Mouse (Mus musculus): ENCODE data around the gene Btbd7.

Gene Btbd7

DNA sequence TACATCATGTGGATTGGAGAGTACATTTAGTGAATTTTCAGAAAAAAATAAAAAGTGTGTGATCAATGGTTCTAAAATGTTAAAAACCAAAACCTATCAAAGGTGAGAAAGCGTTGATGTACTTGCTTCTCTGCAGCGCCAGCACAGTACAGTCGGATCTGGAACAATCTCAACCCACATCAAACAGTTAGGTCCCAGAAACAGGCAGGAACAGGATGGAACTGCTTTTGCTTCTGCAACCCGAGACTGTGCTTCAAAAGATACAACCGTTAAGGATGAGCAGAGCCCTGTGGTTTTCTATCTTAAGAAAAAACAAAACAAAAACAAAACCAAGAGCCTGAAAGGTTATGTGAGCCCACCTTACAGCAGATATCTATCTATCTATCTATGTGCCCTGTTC lies 95.4 kb downstream of the Btbd7 start:
- DNase-seq (ENCODE audit: low read depth, low spot score): peak; percentile 65

DNA sequence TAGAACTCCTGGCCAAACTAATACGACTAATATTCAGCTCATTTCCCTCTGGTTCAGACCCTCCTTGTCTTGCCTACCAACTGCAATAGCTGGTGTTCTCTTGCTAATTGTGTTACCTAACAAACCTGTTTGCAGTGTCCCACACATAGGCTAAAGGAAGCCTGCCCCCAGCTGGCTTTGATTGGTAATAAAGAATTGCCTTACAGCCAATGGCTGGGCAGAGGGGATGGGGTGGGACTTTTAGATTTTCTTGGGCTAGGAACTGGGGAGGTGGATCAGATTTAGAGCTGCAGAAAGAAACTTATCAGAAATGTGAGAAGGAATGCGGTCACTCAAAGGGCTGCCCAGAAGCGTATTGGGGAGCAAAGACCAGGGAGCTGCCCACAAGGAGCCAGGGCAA lies 98.8 kb downstream of the Btbd7 start:
- peak; percentile 29 for DNase-seq (ENCODE audit: low read depth, low spot score)

DNA sequence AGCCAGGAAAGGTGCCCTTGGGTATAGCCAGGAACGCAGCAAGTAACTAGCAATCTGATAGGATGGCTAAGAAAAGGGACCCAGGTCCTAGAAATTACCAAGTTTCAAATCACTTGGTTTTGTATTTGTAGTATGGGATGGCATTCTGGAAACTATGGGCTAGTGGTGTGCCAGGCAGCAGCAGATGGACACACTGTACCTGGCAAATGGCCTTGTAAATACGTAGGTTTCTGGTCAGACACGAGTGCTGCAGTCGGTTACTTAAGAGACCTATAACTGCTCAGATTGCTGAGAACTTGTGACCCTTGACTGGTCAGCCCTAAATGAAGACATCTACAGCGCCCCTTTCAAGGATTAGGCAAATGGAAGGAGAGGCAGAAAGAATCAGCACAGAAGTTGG lies 100.1 kb downstream of the Btbd7 start:
- DNase-seq (ENCODE audit: low read depth, low spot score): no peak

DNA sequence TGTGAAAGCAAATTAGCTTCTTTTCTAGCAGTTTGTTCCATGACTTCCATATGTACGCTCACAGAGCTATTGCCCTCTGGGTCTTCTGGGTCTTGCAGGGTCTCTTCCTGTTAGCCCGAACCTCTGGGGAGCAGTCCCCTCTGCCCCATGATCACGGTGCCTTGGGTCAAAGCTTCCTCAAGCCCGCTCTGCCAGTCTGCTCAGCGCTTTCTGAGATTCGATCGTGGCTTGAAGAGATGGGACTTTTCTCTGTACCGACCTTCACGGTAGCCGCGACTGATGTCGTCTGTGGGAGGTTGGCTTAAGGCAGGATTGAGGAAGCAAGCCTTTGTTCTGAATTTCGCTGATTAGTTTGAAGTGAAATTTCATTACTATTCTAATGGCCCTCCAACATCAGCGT lies 102.2 kb downstream of the Btbd7 start:
- no peak for DNase-seq (ENCODE audit: low read depth, low spot score)

DNA sequence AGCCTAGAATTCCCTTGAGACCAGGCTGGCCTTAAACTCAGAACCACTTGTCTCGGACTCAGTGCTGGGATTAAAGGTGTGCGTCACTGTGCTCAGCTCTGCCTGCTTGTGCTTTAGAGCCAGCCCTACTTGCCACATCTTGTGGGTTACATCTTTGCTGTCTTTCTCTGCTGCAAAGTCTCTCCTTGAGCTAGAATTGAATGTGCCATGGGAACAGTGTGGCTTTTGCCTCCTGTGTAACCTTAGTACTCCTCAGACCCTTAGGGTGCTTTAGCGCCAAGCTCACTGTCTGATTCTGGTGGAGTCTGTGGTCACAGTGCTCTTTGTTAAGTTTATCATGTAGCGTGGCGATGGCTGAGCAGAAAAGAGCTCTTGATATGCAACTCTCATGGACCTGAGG lies 105.6 kb downstream of the Btbd7 start:
- no peak for DNase-seq (ENCODE audit: low read depth, low spot score)

DNA sequence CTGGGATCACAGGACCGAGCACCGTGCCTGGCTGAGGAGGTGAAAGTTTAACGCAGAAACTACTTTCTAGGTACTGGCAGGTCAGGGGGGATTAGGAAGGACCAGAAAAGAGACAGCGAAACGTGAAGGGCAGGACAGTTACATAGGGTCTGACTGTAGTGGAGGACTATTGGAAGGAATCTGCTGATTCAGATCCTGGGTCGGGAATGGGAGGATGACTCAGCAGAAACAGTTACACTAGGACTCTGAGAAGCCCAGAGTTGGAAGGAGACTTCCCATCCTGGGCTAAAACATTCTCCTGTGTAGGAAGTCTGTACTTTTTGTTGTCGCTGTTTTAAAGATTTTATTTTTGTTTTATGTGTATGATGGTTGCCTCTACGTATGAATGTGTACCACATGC lies 106.7 kb downstream of the Btbd7 start:
- no peak for DNase-seq (ENCODE audit: low read depth, low spot score)

DNA sequence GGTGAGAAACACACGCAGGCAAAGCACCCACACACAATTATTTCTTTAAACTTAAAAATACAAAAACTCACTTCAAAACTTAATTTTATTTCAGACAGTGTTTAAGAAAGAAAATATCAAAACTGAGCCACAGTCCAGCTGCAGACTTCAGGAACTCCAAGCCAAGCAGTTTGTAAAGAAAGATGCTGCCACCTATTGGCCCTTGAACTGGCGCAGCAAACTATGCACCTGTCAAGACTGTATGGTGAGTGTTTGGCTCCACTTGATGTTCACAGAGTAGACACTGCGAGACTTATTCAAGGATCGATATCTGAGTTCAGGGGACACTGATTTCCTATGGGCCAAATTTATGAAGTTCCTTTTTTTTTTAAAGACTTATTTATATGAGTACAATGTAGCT lies 109.3 kb downstream of the Btbd7 start:
- no peak for DNase-seq (ENCODE audit: low read depth, low spot score)

DNA sequence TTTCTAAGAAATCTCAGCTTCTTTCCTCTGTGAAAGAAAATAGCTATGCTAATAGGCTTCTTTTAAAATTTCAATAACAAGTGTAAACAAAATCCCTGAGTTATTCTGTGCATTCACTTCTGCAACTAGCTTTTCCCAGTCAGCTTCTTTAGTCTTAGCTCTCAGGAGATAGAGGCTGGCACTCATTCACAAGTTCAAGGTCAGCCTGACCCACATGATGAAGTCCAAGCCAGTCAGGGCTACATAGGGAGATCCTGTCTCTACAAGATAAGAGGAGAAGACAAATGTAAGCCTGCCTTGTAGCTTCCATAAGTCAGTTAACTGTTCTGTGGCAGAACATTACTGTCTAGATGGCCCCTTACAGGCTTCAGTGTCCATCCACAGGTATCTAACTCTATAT lies 114.6 kb downstream of the Btbd7 start:
- no peak for DNase-seq (ENCODE audit: low read depth, low spot score)

DNA sequence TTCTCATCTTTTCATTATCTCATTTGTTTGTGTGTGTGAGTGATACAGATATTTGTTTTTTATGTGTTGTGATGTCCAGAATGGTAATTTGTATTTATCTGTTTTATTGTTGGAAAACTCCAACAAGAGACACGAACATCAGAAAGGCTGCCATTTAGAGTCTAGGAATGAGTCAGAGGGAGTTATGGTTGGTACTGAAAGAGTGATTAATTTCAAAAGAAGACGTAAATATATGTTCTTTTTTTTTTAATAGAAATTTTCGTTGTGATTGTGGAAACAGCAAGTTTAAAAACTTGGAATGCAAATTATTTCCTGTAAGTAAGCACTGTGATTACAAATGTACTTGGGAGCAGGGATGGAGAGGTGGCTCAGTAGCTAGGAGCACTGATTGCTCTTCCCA lies 116.6 kb downstream of the Btbd7 start:
- no peak for DNase-seq (ENCODE audit: low read depth, low spot score)

DNA sequence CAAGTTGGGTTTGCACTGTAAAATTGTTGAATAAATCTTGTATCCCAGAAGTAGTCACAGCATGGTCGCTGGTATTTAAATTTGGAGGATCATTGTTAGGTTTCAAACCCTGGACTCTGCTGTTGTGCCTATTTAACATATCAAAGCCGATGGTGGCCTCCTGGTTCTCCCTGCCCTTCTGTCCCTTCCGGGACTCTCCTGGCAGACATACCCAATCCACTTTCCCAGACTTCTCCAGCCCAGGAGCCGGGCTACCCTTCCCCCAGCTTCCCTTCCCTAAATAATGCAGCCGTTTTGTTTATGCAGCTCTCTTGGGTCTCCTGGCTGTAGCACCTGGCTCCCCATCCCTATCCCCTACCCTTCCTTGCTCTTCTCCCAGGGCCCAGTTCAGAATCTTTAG lies 119.3 kb downstream of the Btbd7 start:
- no peak for DNase-seq (ENCODE audit: low read depth, low spot score)

DNA sequence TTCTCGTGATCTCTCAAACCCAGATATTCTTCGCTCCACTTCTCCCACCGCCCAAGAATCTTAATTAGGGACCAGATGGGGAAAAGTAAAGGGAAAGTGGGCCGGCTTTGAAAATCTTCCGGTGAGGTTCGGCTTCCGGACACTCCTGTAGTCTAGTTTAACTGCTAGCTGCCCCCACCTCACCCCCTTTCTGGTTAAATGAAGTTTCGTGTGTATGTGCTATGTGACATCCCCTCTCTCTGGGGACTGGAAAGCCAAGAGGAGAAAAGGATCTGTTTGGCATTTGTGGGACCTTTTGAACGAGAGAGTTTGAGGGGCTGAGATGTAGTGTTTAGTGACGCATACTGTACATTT lies 119.9 kb downstream of the Btbd7 start, which contains the start of gene Gm20604:
Gene Gm20604 (minus strand): TSS at position 270 of the 354 bp plus-strand sequence.
- no peak for DNase-seq (ENCODE audit: low read depth, low spot score)

DNA sequence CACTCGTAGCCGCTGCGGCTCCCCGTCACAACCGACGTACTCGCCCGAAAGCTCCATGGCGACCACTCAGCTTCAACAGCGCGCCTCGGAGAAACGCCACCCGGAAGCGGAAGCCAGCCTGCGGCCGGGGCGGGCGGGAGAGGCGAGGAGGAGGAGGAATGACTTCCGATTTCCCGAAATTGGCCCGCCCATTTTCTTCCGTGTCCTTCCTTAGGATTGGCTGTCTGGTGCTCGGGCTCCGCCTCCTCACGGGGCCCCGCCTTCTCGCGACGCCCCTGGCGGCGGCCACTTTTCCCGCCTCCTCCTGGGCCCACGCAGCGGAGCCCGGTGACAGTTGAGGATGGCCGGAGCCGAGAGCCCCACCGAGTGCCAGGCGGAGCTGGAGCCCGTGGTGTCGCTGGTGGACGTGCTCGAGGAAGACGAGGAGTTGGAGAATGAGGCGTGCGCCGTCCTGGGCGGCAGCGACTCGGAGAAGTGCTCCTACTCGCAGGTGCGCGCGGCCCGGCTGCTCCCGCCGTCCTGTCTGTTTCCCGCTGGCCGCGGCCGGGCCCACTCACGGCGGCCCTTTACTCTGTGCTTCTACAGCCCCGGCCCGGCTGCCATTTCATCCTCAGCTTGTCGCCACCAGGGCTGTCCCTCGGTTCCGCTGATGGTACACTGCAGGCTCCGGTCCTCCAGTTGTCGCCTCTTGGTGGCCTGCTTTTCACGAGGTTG lies 120.4 kb downstream of the Btbd7 start, which contains the start of the genes Gm28051, Gon7 and Ubr7:
Gene Gm28051 (minus strand): TSS at position 77 of the 714 bp plus-strand sequence.
Gene Gon7 (minus strand): TSS at position 115 of the 714 bp plus-strand sequence.
Gene Ubr7 (plus strand): TSS at position 279 of the 714 bp plus-strand sequence.
- DNase-seq (ENCODE audit: low read depth, low spot score): peak; percentile 97

DNA sequence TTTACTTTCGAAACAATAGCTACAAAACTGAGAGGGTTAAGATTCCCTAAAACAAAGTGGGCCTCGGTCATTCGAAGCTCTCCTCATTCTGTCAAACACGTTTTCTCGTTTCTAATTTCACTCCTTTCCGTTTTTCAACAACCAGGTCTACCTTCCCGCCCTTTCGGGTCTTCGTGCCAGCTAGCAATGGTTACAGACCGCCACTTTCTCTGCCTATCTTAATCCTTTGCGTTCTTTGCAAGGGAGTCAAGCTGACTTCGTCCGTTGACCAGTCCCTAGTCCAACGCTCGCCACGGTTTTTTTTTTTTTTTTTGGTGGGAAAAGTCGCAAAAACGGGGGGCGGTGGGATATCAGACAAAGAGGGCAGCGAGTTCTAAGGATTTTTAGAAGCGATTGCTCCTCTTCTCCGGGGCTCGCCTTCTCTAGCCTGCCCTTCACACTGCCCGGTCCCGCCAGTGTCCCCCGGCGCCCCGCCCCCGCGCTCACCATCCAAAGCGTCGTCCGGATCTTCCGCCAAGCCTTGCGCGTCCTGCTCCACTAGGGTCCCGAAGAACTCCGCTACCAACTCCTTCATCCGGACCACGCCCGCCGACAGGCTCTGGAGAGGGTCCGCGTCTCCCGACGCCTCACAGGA lies 121.1 kb downstream of the Btbd7 start:
- no peak for DNase-seq (ENCODE audit: low read depth, low spot score)

DNA sequence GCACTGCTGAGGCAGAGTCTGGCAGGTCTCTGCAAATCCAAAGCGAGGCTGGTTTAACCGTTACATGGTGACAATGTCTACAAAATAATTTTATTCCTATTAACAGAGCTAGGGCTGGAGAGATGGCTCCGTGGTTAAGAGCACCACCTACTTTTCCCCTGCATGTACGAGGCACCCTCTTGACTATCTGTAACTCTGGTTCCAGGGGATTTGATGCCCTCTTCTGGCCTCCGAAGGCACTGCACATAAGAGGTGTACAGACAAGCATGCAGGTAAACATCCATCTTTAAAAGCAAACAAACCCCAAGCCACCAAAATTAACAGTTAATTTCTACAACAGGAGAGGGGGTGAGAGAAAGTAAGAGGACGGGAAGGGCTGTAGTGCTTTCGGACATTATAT lies 122.0 kb downstream of the Btbd7 start:
- peak; percentile 69 for DNase-seq (ENCODE audit: low read depth, low spot score)

DNA sequence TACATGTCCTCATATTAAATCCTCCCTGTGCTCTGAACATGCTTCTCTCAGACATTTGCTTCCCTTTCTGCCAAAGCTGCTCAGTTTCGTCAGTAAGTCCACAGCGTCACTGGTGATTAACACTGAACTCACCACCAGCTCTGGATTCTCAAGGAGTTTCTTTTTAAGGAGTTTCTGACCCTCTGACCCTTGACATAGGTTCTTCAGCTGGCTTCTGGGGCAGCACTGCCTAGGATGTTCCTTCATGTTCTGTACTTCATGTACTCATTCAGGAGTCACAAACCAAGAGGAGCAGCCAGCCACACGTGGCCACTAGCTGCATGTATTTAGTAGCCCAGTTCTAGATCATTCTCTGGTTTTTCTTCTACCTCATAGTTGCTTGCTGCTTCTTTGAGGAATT lies 130.0 kb downstream of the Btbd7 start:
- no peak for DNase-seq (ENCODE audit: low read depth, low spot score)

DNA sequence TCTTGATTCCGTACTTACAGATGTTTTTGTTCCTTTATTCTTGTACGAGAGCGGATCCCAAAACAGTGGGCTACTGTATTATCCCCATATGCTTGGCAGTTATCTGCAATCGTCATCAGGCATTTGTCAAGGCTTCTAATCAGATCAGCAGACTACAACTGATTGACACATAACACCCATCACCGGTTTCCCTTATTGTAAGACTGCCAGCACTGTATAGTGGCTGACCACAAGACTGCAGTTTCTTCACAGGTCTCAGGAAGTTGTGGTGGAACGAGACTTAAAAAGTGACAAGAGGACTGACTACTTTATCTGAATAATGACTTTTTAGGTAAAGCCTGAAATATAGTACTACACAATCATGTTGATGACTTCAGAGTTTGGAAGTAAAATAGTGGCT lies 133.4 kb downstream of the Btbd7 start:
- DNase-seq (ENCODE audit: low read depth, low spot score): peak; percentile 88

DNA sequence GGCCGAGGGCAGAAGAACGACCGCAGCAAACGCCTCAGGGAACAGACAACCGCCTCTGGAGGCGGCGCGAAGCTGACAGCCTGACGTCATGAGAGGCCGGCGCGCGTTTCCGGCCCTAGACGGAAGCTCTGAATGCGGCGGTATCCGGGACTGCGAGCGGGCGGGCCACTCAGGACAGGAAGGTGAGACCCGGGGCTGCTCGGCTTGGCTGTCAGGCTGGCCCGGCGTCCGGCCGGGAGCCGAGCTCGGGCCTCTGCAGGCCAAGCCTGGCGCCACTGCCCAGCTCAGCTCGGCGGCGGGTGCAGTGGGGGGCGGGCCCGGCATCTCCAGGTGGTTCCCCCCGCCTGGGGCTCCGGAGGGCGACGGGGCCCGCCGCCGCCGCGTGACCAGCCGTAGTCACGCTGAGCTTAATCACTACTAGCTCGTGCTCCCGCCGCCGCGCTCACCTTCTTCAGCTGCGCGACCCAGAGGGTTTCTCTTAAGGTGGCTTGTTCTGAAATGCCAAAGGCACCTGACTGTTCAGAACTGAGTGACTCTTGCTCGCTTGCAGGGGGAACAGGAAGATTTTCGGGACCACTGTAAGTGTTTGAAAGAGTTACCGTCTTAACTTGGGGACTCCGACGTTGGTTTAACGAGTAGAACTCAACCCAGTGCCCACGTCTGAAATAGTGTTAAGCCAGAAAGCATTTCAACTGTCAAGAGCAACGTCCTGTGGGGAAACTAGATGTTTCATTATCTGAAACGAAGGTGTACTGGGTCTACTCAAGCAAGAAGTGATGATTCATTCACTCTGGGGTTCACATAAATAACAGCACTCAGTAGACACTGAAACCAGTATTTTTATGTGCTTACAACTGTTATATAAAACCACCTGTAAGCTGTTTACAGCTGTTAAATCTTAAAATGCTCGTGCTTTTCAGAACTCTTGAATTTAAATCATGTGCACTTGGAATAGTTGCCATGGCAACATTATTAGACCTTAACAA lies 134.4 kb downstream of the Btbd7 start, which contains the start of the genes Moap1 and Tmem251:
Gene Moap1 (minus strand): TSS at position 73 of the 986 bp plus-strand sequence.
Gene Tmem251 (plus strand): TSS at position 174 of the 986 bp plus-strand sequence.
- peak; percentile 94 for DNase-seq (ENCODE audit: low read depth, low spot score)

DNA sequence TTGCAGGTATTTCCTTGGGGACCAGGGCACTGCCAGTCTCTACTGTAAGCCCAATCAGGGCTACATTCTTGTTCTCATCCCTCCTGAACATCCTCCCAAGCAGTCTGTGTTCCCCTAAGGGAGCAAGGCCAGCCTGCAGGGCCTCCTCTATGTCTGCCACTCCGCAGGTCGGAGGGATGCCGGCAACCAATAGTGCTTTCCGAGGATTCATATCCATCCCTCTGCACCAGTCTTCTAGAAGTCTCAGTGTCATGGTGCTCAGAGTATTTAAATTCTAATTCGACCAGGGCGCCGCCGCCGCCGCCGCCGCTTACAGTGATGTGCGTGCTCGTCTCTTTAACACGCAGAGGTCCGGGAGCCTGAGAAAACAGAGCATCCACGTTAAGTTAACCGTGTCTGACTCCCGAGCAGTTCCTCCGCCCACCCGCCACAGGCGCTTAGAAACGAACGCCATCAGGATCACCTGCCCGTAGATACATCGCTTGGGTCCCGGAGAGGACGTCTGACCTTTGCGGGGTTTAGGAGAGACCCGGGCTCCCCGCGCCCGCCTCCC lies 135.2 kb downstream of the Btbd7 start:
- DNase-seq (ENCODE audit: low read depth, low spot score): no peak

DNA sequence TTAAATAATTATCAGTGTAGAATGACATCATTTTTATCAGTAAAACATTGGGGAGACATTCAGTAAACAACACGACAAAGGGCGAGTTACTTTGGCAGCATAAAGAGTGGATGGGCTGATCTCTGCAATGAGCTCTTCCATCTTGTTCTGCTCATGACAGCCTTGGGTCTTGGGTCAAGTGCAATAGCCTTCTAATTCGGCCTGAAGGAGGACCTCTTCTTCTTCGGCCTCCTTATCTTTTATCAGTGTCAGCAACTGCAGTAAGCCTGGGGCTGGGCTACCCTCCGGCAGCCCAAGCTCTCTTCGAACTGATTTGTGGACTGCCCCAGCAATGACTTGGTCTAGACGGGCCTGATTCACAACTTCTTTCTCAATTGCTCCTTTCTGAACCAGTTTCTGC lies 136.2 kb downstream of the Btbd7 start:
- no peak for DNase-seq (ENCODE audit: low read depth, low spot score)

DNA sequence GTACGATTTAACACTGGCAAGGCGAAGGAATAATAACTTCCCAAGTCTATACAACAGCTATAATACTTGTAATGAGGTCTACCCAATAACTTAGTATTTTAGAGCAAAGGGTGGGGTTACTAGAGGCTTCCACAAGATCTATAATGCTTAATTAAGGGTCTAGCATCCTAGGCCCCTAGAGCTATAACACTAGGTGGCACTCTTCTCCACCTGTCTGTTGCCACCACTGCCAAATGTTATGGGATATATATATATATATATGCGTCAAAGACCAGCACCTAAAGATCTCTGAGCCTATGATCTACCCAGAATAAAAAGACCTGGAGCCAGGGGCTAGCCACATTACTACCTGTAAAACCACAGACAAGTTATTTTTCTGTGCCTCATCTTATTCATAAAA lies 138.0 kb downstream of the Btbd7 start:
- DNase-seq (ENCODE audit: low read depth, low spot score): peak; percentile 66

DNA sequence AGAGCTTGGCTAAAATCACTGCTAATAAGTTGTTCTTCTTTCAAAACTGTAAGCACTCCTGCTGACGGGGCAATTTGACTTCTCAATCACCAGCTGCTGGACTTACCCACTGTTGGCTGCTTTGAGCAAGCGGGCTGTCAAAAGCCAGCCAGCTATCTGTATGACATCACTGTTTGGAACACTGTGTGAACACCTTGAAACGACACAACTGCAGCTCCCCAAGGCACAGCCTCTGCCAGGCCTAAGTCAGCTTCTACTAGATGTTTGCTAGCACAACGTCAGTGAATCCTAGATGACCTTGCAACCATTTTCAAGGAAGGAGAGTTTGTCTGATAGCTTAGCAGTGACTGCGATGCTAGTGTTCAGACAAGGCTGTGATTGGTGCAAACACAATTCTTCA lies 139.2 kb downstream of the Btbd7 start:
- DNase-seq (ENCODE audit: low read depth, low spot score): no peak

DNA sequence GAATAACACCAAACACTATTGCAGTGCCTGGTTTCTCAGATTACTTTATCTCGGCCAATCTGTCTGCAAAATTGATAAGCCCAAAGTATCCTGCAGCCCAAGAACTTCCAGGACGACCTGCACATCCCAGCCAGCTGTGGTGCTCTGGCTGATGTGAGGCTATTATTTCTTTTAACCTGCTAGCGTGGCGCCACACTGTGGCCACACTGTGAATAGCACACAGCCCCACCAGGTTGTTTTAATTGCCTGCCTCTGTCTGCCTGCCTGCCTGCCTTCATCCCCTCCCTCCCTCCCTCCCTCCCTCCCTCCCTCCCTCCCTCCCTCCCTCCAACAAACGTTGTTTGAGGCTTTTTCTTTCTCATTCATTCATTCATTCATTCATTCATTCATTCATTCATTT lies 144.9 kb downstream of the Btbd7 start:
- peak; percentile 73 for DNase-seq (ENCODE audit: low read depth, low spot score)

Measured in CD4-positive helper T cell, adult 2 months (primary cell).